Comparison of ENCODE assay signal across 11 mouse cellular contexts in genomic region chr9:108135679-108136078, GRCm38 (mm10). TPM values are rescaled to one million over a fixed set of nuclear protein-coding genes. Genes with fewer than 3 reads are reported as not detected.
"Had no signal": no experiment of that assay in that cellular context is flagged by ENCODE, and none has a peak within 500 bp of the region (broad histone marks: within the 10 kb centered on the region; RNA-seq: fewer than 3 reads in every experiment).

No protein-coding gene starts in this region.

RNA-seq across cellular contexts. Expression of gene Mst1, which starts 55.4 kb away (rescaled TPM):
- total RNA-seq: left cerebral cortex, postnatal 10 days; left cerebral cortex, postnatal 14 days; left cerebral cortex, postnatal 25 days; left cerebral cortex, postnatal 36 days; left cerebral cortex, postnatal 4 days; megakaryocyte-erythroid progenitor cell, adult 5-6 weeks; midbrain, postnatal 0 days; monocyte, adult 5-6 weeks had no signal
- polyA plus RNA-seq: midbrain, embryonic 14.5 days; midbrain, embryonic 15.5 days; midbrain, embryonic 16.5 days; midbrain, postnatal 0 days had no signal
